Mouse (Mus musculus) bone marrow, adult 2 months (tissue): ENCODE data around the gene 1700016K19Rik.

Experiments
- CTCF ChIP-seq: fragments of 200-500 bp; IDR thresholded peaks from 2 replicates; pipeline ENCODE4 v1.5.1; 2011; ENCODE audit warnings: low read length, control low read depth; ENCODE audit not compliant: control insufficient read depth, insufficient read depth
- POLR2A ChIP-seq: fragments of 200-500 bp; IDR thresholded peaks from 2 replicates; pipeline ENCODE4 v1.6.1; 2011; ENCODE audit warnings: low read depth, mild to moderate bottlenecking, control low read depth, low read length, borderline replicate concordance; ENCODE audit not compliant: control insufficient read depth

DNA sequence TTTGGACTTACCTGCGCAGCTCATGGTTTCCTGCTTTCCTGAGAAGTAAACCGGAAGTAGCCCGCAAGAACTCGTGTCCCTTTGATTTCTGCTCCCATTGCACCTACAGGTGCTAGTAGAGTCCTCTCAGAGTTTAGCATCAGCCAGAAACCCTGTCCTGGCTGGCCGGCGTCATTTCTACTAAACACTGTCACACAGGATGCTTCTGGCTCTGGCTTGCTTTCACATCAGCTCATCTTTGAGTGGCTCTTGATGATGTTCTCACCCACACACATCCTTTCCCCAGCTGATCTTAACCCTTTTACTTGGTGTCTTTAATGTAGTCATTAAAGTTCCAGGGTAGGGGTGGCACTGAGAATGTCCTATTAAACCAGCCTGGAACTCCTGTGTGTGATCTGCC, 15.5 kb downstream of the 1700016K19Rik start:
- no peak for TF ChIP-seq POLR2A
- TF ChIP-seq CTCF = no peak
